Mouse (Mus musculus) cerebral cortex, adult 2 months (tissue): ENCODE data around the gene Tnp2.

Source experiments
- WGBS: fragments of 180-500 bp; shearing (Covaris S2); methylation state at CpG from one replicate; pipeline ENCODE4 v1.1.7; 2018; 5-methylcytosine and 5-hydroxymethylcytosine counted together

Gene Tnp2

DNA sequence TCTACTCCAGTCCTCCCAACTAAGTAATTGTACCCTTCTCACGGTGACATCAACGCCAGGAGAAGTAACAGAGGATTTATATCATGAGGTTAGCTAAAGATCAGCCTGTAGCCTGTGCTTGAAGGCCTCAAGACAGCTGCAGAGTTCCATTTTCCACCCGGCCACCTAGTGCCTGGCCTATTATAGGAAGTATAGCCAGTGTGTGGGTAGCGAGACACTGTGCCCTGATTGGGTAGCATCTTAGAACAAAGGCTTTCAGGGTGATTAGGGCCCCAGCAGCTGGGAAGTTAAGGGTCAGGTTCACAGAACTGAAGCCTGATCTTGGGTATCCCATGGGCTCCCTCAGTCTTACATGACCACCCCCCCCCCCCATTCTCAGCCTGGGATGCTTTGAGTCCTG is 406 bp upstream of the Tnp2 start:
- 87% methylated on average over 4 of the region's 4 CpGs for WGBS

DNA sequence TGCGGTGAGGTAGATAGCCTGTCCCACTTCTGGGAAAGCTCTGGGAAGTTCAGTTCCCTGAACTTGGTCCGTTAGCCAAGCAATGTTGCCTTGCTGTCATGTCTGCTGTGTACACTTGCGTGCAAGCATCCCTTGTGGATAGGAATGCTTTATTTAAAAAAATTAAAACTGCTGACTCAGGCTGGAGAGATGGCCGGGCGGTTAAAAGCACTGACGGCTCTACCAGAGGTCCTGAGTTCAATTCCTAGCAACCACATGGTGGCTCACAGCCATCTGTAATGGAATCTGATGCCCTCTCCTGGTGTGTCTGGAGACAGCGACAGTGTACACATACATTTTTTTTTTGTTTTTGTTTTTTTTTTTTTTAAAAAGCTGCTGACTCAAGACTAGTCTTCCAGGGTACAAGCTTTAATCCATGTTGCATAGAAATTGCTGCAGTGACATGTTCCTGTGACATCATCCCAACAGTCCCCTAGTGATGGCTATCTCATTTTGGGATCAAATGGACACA is 857 bp downstream of the Tnp2 start:
- 87% methylated on average over 7 of the region's 7 CpGs for WGBS

DNA sequence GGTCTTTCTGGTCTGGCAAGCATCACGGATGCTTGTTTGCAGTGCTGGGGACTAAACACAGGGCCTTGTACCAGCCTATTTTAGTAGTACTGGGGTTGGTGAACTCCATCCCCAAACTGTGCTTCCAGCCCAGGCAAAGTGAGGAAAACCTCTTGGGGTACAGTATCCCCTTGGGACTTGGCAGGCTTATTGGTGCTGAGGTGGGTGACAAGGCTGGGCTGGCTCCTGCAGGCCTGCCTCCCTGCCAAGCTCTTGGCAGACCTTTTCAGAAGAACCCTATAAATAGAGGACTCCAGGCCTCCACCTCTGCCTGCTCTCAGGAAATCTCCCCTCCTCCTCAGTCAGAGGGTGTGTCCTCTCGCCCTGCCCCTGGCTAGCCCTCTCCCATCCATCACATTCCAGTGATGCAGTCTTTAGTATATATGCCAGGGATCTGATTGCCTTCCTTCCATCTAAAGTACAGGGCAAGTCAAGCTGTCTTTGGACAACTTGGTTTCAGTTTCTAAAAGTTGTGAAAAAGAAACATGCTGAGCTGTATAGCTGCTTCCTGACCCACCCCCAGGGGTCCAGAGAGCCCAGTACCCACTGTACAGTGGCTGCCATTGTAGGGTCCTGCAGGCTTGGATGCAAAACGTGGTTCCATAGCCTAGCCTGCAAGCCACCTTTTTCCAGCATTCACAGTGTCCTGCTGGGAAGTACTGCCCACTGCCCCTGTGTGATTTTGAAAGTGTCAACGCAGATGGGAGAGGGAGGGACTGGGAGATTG is 1.5 kb downstream of the Tnp2 start:
- 71% methylated on average over 4 of the region's 4 CpGs for WGBS

GRCm38 (mm10) chr16:10786288-10786687 is 2.2 kb downstream of the Tnp2 start:
- WGBS: 2% methylated on average over 9 of the region's 9 CpGs

DNA sequence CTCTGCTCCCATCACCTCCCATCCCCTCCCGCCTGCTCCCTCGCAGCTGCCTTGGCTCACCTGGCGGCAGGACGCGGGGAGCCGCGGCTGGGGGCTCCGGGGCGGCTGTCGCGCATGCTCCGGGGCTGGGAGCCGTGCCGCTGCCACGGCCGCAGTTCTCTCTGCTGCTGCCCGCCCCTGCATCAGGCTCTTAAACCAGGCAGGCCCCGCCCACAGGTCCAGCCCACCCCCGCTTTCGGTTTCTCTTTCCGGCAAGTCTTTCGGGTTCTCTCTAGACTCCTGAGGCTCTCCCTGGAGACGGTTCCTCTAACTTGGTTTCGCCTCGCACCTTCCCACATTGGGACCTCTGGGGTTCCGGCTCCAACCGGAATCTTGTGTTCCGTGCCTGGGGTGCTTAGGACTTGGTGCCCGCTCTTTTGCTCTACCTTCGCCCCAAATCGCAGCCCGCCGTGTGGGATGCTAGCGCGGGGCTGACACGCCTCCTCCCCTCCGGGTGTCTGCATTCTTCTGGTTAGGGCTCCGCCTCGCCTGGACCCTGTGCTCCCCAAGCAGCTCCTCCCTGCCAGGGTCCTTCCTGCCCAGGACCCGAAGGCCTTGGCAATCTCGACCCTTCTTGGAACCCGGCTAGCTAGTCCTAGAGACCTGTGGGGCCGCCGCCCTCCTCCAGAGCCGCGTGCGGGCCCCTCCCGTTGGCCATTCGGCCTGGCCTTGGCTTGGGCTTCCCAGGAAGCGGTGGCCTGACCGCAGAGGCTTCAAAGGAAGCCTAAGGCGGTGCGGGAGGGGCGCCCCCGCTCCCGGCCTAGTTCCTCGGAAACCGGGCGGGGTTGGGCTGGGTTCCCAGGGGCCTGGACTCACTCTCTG is 2.9 kb downstream of the Tnp2 start, which contains the start of gene Socs1:
Gene Socs1 (minus strand): TSS at position 166 of the 861 bp plus-strand sequence.
- under 1% methylated on average over 58 of the region's 59 CpGs for WGBS

- under 1% methylated on average over 48 of the region's 55 CpGs for WGBS
These were observed 3.6 kb downstream of the Tnp2 start for GRCm38 (mm10) chr16:10784793-10785370.

DNA sequence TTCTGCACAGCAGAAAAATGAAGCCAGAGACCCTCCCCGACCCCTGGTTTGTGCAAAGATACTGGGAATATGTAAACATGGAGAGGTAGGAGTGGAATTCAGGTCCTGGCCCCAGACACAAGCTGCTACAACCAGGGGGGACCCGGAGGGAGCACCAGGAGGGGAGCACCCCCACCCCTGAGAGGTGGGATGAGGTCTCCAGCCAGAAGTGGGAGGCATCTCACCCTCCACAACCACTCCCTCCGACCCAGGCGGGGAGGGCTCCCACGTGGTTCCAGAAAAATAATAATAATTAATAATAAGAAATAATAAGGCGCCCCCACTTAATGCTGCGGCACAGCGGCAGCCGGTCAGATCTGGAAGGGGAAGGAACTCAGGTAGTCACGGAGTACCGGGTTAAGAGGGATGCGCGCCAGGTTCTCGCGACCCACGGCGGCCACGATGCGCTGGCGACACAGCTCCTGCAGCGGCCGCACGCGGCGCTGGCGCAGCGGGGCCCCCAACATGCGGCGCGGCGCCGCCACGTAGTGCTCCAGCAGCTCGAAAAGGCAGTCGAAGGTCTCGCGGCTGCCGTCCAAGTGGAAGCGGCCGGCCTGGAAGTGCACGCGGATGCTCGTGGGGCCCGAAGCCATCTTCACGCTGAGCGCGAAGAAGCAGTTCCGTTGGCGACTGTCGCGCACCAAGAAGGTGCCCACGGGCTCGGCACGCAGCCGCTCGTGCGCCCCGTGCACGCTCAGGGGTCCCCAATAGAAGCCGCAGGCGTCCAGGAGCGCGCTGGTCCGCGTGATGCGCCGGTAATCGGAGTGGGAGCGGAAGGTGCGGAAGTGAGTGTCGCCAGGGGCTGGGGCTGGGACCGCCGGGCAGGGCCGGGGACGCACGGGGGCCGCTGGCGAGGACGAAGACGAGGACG is 4.3 kb downstream of the Tnp2 start:
- 2% methylated on average over 81 of the region's 81 CpGs for WGBS

GRCm38 (mm10) chr16:10783451-10783850 is 5.0 kb downstream of the Tnp2 start:
- 83% methylated on average over 8 of the region's 8 CpGs for WGBS

DNA sequence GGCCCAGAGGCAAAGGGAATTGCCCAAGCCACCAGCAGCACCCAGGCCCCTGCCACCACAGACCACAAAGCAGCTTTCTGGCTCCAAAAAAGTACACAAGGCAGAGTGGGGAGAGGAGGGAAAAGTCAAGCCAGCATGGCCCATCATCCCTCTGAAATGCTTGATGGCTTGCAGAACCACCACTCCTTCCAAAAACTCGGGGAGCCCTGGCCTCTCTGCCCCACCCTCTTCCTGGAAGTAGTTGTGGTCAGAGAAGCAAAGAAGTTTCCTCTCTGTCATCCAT is 5.4 kb downstream of the Tnp2 start:
- WGBS: 67% methylated on average over 1 of the region's 1 CpGs

DNA sequence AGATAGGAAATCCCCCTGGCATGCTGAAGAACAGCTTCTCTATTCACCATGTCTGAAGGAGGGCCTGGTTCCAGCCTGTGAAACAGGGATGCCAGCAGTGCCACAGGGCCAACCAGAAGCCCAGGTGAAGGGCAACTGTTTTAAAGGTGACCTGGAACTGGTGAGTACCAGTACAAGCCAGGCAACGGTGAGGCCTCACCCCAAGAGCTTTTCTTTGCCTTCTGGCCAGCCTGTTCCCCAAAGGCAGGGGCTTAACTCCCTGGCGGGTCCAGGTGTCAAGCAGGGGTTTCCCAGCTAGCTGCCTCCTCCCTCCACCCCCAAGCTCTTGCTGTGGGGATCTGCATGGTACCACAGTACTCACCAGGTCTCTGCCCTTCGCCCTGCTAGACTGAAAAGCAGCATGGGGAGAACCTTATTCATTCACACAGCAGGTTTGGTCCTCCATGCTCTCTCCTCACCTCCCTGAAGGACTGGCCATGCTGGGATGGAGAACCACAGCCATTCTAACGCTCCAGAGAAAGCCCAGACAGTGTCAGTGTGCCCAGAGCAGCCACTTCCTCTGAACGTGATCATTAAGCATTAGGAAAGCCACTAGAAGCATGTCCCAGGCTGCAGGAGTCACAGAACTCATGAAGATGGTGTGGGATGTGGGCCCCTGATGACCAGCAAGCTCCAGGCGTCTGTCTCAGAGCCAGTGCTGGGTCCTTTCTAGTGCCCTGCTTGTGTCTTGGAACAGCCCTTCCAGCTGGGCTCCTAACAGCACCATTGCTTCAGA is 5.9 kb downstream of the Tnp2 start:
- 86% methylated on average over 6 of the region's 6 CpGs for WGBS

GRCm38 (mm10) chr16:10781862-10782371 is 6.5 kb downstream of the Tnp2 start:
- WGBS: 85% methylated on average over 9 of the region's 9 CpGs

GRCm38 (mm10) chr16:10780631-10781120 is 7.8 kb downstream of the Tnp2 start:
- 73% methylated on average over 5 of the region's 5 CpGs for WGBS

- WGBS: 87% methylated on average over 5 of the region's 5 CpGs
These were observed 10.8 kb downstream of the Tnp2 start for GRCm38 (mm10) chr16:10777579-10778160.

DNA sequence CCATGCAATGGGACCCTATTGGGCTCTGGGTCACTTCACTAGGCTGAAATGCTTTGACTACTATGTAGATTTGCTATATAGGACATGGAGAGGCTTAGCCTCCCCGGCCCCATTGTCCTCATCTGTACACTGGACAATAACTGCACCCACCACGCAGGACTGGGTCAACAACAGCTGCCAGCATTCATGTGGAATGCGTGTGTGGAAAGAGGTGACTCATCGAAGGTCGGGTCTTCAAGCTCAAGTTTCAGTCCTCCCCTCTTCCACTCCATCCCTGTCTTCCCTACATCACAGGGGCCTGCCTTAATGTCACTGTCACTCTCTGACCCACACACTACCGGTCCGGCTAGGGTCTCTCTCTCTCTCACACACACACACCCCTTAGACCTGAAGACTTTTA is 12.1 kb downstream of the Tnp2 start:
- 74% methylated on average over 7 of the region's 7 CpGs for WGBS

- 85% methylated on average over 4 of the region's 4 CpGs for WGBS
These were observed 13.7 kb downstream of the Tnp2 start for GRCm38 (mm10) chr16:10774726-10775125.

DNA sequence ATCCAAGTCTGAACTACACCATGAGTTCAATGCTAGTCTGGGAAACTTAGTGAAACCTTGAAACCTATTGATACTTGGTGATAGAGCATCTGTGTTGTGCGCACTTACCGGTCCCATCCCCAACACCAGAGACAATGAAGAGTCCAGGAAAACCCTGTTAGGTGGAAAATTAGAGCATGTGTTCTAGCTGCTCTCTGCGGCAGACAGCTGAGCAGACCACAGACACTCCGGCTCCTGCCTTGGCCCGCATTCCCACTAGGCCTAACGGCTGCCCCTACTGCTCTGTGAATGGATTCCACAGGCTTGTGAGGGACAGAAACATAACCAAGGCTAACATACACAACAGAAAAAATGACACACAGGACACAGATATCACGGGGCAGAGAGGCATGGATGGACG is 14.9 kb downstream of the Tnp2 start:
- 94% methylated on average over 8 of the region's 8 CpGs for WGBS

DNA sequence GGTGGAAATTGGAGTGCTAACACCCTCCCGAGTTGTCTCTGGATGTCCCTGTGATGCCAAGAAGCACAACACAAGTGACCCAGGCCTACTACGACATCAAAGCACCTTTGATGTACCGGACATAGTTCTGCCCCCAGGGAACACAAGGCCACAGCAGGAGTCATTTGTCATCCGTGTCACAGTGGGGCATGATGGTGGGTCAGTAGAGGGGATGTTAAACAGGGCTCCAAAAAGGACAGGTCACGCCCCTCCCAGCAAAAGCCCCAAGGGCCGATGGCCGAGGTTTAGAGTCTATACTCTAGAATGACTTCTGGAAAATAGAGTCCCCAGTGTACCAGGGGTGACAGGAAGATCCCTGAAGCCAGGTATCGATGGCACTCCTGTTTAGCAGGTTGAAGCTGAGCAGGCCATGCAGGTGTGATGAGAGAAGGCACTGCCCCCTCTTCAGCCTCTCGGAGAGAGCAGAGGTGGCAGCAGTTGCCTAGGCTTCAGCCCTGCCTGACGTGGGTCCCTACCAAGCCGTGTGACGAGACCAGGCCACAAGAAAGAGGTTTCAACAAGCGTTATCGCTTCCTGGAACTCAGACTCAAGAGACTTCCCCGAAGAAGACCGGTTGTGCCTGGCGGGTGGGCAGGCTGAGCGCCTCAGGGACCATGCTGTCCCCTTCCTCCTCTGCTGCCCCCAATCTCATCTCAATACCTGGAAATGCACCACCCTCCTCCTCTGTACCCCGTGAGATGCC is 16.5 kb downstream of the Tnp2 start:
- 86% methylated on average over 19 of the region's 19 CpGs for WGBS

DNA sequence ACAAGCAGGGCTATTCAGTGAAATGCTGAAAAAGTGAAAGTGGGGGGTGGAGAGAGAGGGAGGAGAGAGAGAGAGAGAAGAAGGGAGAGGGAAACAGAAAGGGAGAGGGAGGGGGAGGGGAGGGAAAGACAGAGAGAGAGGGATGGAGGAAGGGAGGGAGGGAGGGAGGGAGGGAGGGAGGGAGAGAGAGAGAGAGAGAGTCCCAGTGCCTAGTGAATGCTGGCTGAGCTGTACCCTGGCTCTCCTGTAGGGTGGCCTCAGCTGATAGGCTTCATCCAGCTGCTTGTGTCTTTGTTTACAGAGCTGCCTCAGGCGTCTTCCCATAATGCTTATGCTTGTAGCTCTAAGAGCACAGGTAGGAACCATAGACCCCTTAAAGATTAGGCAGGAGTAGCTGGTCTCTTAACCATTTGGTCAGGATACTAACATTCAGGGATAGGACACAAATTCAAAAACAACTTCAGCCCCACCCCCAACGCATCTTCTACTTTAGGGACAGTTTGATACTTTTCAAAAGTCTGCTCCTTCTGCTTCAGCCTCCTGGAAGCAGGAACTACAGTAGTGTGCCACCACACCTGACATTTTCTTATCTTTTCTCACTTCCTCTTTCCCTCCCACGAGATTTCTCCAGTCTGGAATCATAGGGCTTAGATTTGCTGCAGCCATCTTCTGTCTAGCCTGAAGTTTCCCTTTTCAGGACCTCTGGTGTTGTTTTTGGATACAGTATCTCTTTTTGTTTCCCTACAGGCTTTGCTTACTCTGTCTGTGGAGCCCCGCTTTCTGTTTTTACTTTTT is 17.7 kb downstream of the Tnp2 start:
- 54% methylated on average over 4 of the region's 4 CpGs for WGBS
